Mouse (Mus musculus) fibroblast of lung, adult 2 months (primary cell): ENCODE data around the gene Tssk6.

ENCODE experiments used
- DNase-seq: peaks from one replicate; pipeline ENCODE4 v3.0.0-alpha.2; 2011; ENCODE audit warnings: low read depth

Tssk6 gene

DNA sequence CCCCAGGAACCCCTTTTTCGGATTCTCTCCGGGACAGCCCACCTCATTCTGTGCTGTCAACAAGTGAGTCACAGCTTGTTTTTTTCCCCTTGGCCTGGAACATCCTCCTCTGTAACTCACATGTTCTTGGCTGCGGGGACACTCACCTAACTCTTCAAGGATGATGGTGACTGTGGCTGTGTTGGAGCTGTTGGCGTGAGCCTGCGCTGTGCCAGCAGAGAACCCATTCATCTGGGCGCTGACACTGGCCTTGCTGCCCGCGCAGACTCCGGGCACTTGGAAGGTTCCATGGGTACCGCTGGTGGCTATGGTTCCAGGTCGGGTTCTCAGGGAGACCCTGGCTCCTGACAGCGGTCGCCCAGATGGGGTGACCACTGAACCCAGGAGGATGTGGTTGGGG is 17.8 kb upstream of the Tssk6 start:
- no peak for DNase-seq

DNA sequence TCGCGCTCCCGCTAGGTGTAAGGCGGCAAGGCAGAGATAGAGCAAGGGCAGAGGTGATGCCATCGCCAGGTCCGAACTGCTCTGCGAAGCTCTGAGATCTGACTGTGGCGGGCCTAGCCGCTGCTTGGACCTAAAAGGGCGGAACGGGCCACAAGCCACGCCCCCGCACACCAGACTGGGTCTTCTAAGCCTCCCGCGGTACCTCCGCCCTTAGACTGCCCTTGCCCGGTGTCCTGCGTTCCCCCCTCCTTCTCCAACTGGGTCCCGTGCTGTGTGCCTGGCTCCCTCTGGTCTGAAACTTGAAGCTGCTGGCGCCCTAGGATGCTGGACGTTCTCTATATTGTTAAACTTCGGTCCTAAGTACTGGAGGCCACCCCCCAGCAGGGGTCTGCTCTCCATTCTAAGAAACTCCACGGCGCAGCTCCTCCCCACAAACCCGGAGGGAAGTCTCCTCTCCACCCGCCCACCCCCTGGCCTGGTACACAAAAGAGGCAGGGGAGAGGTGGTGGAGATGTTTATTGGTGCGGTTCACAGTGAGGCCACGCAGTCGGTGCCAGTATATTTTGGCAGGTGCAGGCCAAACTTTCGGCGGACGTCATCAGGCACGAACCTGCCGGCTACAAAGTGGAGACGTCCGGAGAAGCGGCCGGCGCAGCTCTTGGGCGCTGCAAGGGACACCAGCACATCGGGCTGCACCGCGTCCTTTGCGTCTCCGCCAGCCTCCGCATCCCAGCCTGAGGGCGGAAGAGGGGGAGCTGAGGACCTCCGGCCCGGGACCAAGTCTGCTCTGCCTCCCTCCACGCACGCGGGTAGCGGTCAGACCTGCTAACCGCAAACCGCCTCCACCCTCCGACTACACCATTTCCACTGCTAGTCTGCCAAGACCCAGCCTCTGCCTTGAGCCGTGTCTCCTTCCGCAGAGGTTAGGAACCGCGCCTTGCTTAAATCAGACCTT is 14.4 kb upstream of the Tssk6 start, which contains the start of gene Cilp2:
Cilp2 (minus strand) TSS at position 399 of the 955 bp plus-strand sequence.
- DNase-seq, result no peak

DNA sequence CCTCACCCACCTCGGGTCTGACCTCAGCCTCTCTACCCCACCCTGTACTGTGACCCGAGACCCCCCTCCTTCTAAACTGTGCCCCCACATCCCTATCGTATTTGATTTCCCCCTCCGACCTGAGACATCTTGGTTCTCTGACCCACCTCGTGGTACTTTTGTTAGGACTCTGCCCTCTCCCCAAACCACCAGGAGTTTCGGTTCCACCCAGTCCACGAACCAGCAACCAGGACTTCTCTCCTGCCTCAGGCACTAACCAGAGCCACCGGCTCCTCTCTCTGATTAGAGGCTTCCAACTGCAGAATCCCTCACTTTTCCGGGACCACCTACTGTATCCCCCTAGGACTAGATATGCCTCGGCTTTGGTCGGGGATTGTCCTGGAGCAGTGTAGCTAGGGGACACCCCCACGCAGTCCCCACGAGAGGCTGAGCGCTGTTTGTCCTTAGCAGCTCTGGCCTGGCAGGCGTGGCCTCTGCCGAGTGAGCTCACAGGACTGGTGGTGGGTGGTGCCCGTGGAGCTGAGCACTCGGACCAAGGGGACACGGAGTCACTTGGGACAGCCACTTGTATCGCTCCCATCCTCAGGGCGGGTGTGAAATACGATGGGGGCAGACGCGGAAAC is 13.6 kb upstream of the Tssk6 start:
- DNase-seq, result no peak

GRCm38 (mm10) chr8:69888902-69889301 is 13.1 kb upstream of the Tssk6 start:
- DNase-seq, result no peak

DNA sequence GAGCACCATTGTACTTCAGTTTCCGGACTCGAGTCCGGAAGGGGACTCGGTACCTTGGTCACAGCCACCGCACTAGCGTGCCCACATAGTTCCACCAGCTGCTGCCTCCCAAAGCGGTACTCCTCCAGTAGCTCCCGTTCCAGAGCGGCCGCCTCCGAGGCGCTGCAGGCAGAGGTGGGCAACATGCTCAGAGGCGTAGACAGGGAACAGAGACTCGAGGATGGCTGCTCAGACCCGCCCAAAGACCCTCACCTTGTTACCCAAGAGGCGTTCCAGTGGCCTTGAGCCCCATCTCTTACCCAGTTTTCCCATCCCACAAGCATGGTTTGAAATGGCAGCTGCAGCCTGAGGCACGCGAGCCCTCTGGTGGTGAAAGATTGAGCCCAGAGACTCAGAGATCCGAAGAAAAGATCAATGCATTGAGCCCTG is 11.2 kb upstream of the Tssk6 start:
- DNase-seq, result no peak

GRCm38 (mm10) chr8:69893863-69894262 is 8.1 kb upstream of the Tssk6 start:
- DNase-seq, result no peak

DNA sequence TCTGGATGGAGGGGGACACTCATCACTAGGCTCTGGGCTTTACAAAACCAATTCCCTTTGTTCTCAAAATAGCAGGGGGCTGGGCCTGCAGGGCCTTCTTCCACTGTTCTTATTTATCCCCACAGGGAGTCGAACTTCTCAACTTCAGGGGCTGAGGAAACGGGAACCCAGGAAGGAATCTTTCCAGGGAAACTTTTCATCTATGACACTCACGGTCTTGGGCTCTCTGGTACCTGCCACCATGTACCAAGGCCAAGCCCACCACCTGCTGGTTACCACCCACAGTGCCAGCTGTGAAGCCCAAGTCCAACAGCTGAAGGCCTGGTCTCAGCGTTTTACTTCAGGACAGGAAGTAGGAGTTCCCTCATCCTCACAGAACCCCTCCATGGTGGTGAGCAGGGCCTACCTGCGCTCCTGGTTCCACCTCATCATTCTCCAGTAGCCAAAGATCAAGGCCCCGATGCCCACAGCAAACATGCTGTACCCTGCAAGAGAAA is 7.1 kb upstream of the Tssk6 start:
- no peak for DNase-seq

DNA sequence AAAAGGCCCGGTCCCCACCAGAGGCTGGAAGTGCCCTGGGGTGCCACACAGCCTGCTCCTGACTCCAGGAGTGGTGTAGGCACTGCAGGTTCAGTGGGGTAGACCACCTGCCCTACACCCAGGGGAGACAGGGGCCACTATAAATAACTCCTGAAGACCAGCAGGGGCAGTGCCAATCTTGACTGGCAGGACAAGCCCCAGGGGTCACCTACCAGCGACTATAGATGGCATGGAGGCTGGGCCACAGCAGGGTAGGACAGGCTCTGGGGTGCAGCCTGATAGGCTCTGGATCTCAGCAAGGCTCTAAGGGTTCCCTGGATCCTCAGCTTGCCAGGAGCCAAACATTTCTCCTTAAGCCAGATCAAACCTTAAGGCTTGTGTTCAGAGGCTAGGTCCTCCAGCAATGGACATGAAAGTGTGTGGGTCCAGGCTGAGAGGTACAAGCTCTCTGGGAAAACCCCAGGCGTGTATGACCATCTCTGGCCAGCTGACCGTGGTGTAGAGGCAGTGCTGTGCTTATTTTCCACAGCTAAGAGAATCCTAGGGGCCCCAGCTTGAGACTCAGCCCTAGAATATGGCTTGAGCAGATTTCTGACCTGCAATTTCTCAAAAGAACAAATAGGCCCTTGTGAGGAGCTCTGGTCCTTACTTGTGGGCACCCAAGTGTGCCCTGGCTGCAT is 6.1 kb upstream of the Tssk6 start:
- no peak for DNase-seq

DNA sequence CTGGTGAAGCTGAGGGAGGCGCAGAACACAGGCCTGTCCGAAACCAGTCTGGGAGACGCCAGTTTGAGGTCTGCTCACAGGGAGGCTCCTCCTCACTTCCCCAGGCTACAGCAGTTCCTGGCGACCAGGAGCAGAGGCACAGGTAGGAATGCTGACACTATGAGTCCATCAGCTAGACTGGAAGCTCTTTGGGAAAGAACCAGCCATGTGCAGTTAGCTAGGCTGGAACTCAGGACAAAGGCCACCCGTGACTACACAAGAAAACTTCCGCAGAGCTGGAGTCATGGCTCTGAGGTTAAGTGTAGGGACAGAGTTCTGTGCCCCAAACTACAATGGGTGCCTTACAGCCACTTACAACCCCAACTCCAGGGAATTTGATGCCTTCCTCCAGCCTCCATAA is 4.1 kb upstream of the Tssk6 start:
- no peak for DNase-seq

GRCm38 (mm10) chr8:69899876-69900275 is 2.1 kb upstream of the Tssk6 start:
- DNase-seq, result no peak

DNA sequence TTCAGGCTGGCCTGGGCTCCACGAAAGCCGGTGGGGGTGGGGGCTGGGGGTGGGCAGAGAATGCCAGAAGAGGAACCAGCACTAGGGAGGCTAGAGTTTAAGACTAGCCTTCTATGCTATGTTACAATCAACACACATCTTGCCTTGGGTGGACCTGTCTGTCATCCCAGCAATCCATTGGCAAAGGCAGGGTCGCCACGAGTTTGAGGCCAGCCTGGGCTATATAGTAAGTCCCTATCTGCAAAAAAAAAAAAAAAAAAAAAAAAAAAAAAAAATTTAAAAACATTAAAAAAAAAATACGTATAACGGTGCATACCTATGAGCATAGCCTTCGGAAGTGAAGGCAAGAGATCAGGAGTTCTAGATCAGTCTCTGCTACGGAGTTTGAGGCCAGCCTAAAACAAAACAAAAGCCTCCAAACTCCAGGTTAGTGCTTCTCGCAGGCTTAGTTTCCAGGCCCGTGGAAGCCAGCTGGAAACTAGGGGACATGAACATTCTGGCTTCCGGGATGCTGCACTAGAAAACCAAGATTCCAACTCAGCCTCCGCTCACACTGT is 1.0 kb upstream of the Tssk6 start:
- DNase-seq, result no peak

GRCm38 (mm10) chr8:69901484-69902162 is 361 bp upstream of the Tssk6 start:
- DNase-seq, result peak; percentile 97

GRCm38 (mm10) chr8:69903063-69903542 is 1.1 kb downstream of the Tssk6 start:
- peak; percentile 96 for DNase-seq

GRCm38 (mm10) chr8:69904096-69904495 is 2.1 kb downstream of the Tssk6 start:
- DNase-seq, result no peak

GRCm38 (mm10) chr8:69906260-69906659 is 4.3 kb downstream of the Tssk6 start:
- DNase-seq, result no peak

DNA sequence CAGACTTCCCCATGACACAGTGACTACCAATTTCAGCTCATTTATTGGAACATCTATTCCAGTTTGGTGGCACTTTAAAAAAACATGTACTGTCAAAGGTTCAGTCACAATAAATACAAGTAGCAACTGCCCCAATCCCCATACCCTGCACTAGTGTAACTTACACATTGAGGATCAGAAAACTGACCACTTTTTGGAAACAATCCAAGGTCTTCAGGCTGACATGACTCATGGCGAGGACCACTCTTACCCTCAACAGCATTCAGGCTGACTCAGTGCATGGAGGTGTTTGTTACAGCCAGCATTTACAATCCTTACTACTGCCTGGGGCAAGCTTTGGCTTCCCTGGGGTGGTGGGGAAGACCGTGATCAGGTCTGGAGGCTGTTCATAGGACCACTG is 5.1 kb downstream of the Tssk6 start:
- DNase-seq, result no peak

- DNase-seq, result no peak
Measured at GRCm38 (mm10) chr8:69911917-69912316, 9.9 kb downstream of the Tssk6 start.

DNA sequence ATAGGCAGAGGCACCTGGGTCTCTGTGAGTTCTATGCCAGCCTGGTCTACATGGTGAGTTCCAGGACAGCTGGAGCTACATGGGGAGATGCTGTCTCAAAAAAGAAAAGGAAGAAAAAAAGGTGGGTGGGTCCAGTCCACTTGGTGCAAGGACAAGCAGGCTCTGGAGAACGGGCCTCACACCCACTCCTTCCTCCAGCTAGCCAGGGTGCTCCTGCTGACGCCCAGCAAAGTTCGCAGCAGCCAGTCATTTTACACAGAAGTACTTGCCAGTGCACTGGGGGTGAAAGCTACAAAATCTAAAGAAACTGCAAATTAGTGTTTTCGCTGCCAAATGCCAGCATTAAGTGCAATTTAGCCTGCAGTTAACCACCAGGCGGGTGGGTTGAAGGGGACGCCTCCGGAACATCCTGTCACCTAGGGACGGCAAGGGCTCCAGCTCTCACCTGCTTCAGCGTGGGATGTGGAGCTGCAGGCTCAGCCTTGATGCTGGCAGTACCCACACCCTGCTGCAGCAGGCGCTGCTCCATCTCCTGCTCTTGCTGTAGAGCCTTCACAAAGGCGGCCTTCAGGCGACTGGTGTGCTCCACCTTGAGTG is 10.6 kb downstream of the Tssk6 start:
- no peak for DNase-seq

DNA sequence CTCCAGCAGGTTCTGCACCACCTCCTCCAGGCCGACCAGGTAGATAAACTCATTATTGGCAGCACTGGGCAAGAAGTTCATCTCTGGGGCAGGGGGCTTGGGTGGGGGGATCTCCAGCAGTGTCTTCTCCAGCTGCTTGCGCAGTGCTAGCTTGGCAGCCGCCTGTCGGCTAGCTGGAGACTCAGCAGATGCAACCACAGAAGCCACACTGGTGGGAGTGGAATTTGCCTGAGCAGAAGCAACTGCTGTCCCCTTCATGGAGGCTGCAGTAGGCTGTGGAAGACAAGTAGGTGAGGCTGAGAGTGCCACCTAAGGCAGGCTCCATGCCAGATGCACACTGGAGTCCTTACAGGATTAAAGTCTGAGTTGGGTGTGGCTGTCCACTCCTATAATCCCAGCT is 12.5 kb downstream of the Tssk6 start:
- DNase-seq, result no peak

- DNase-seq, result no peak
Measured at GRCm38 (mm10) chr8:69915748-69916147, 13.8 kb downstream of the Tssk6 start.

DNA sequence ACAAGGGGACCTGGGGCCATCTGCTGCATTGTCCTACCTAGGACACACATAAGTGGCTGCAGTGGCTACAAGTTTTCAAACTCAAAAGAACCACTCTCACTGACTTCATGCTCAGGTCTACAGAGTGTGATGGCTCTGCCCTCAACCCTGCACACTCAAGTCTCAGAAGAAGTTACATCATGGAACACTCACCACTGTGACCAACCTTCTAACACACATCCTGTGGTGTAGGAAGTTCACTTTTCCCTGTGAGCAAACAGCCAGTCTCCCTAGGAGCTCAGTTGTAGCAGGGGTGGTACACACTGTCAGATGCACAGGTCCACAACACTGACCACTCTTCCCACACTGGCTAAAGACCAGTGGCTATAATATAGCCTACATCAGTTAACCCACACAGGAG is 16.5 kb downstream of the Tssk6 start:
- no peak for DNase-seq
